Mouse (Mus musculus) retina, postnatal 7 days (tissue): ENCODE measurements around the gene Mall.

Source experiments
- DNase-seq: peaks from one replicate; pipeline ENCODE4 v3.0.0-alpha.2; 2012; ENCODE audit warnings: low read depth, low spot score

Gene Mall

DNA sequence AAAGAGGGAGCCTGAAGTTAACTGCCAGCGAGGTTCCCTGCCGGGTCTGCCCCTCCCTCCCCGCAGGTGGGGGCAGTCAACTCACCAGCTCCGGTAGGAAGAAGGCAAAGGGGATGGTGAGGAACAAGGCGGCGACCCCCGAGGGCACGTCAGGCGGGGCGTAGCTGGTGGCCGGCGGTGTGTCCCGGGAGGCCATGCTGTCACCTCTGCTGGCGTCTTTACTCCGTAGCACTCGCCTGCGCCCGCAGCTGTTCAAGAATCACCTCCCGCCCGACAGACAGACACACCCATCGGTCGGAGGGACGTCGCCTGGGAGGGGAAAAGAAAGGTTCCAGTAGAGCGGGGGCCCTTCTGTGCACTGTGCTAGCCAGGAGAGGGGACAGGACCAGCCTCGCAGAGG, at the start of gene Mall:
Gene Mall (minus strand): TSS at position 262 of the 400 bp plus-strand sequence.
- DNase-seq = no peak

GRCm38 (mm10) chr2:127778451-127778850, 48.7 kb upstream of the Mall start:
- DNase-seq = no peak

DNA sequence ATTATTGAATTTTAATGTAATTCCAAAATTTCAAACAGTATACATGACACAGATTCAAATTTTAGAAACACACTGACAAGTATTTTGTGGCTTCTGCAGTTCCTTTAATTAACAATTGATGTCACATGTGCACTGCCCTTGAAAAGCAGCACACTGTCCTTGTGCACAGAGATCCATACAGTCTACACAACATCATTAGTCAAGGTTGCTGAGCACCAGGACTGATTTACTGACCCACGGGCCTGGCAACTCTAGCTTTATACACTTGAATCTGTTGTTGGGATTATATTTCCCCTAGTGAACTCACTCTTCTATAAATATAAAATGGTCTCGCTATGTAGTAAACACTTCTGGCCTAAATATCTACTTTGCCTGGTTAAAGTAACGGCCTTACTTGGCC, 45.3 kb upstream of the Mall start:
- DNase-seq = no peak

DNA sequence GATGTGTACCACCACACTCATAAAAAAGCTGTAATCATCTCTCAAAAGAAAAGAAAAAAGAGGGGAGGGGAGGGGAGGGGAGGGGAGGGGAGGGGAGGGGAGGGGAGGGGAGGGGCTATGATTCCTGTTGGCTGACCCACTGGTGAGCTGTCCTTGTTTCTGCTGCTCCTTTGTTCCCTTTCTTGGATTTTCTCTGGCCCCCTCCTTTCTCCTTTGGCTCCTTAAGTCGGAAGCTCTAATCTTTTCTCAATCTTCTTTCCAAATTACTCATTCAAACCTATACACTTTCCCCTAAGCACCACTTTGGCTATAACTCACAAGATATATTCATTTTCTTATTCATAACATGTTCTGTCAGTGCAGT, 44.8 kb upstream of the Mall start:
- DNase-seq = no peak

DNA sequence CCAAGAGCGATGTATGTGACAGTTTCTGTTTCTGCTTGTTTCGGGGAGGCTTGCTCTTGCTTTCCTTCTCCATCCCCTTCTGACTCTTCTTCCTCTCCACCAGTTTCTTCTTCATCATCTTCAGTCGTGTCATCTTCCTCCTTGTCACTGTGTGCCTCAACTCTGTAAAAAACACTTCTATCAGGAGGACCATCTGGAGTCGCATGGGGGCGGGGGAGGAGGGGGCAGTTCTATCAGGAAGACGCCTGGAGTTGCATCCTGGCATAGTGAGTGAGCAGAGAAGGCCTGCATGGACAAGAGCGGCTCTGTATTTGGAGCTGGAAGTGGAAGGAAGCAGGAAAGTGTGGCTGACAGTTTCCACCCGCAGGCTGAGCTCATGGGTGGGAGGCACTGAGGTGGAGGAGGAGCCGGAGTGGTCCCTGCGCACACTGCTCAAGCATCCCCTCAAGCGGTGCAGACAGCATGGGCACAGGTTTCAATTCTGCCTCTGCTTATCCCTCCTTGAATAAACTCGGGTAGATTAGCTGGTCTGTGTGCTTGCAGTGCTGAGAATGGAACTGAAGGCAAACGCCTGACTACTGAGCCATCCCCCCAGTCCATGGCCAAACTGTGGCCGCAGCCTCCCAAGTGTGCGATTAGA, 44.3 kb upstream of the Mall start:
- DNase-seq = no peak

- no peak for DNase-seq
Measured at GRCm38 (mm10) chr2:127761587-127761986, 31.9 kb upstream of the Mall start.

DNA sequence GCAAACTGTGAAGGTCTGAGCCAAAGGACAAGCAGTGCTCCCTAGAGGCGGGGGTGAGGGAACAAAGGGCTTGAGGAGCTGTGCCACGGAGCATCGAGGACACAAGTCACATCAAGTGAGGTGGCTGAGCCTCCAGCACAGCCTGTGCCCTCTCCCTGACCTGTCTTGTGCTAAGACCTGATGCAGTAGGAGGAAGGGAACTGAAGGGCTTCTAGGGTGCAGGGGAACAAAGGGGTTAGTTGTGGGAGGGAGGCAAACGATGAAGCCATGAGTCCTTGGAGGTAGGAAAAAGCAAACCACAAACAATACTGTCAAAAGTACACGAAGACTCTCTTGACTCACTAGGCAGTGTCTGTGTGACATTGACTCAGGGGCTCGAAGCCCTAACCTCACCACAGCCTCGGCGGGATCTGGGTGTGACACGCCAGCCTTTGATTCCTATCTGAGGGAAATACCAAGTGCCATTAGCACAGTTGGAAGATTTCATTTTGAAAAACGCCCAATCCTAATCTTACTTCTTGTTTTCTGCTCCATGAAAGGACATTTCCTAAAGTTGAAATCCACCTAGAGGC, 30.8 kb upstream of the Mall start:
- no peak for DNase-seq

DNA sequence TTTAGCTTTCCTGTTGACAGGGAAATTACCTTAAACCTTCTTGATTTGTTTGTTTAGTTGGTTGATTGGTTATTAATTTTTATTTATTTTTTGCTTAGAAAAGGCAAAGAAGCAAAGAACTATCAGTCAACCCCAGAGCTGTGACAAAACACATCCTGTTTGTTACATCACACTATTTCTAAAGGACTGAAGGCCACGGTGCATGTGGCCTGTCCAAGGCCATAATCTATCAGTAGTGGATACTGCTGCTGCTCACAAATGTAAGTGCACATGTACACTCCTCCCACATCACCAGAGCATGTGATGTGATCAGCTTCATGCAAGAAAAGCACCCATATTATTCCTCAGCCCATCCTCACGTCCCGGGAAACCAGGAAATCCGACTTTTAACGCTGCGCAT, 30.3 kb upstream of the Mall start:
- no peak for DNase-seq

DNA sequence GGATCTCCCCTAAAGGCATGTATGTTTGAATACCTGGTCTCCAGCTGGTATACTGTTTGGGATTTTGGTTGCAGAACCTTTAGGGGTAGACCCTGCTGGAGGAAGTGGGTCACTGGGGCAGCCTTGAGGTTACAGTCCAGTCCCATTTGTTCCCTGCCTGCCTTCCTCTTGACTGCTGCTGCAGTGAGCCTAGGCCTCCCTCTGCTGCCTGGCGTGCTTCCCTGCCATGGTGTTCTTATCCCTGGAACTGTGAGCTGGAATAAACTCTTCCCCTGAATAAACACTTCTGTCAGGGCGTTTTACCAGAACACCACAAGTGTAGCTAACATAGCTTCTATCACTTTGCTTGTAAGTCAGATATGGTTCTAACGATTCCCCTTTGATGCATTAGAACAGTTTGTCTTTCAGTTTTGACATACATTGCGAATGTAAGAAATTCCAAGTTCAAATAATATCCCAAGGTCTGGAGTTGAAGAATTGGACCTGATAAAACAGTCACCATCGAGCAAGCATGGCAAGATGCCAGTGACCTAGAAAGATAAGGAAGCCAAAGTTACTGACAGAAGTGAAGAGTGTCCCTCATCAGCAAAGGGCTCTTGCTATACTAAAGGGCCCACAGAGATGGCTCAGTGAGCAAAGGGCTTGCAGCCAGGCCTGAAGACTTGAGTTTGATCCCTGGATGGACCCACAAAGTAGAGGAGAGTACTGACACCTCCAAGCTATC, 29.6 kb upstream of the Mall start:
- no peak for DNase-seq

DNA sequence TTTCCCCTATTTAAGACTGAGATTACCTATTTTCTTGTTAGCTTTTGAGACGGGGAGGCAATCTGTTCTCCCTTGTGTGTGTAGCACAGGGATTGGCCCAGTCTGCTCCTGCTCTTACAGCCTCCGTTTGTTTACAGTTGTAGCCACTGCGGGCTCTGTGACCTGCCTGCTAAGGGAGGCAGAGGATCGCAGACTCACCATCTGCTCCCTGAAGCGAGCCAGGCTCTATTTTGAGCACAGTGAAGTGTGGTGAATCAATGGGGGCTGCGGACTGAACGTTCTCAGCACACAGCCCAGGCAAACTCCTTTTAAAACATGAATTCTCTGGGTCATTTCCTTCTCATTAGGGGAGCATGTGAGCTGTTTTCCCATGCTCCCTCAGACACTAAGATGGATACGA, 27.4 kb upstream of the Mall start:
- peak; percentile 14 for DNase-seq

GRCm38 (mm10) chr2:127754113-127754512, 24.4 kb upstream of the Mall start:
- no peak for DNase-seq

DNA sequence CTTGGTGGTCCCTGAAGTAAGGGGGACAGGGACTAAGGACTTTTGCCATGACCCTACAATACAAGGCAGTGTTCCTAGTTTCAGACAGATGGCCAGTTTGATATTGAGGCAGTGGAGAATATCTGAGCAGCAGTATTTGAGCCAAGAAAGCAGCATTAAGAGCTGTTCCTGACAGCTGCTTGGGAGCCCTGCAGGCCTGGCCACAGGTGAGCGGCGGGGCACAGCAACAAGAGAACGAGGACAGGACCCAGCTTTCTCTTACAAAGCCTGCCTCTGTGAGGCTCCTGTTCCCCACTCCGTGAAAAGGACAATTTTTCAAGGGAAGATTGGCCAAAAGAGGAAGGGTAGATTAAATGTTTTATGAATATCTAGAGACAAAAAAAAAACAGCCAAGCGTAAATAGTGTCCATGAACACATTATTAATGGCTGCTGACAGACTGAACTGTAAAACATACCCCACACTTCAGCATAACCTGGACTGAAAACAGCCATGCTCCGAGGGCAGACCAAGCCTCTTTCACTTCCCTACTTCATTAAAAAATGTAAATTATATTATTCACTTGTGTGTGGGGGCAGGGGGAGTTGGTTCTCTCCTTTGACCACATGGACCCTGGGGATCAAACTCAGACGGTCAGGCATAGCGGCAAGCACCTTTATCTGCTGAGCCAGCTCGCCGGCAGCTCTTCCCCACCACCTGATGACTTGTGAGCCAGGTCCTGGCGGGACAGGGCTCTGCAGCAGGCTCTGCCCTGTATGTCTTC, 22.3 kb upstream of the Mall start:
- no peak for DNase-seq

GRCm38 (mm10) chr2:127749376-127749775, 19.6 kb upstream of the Mall start:
- DNase-seq = no peak

DNA sequence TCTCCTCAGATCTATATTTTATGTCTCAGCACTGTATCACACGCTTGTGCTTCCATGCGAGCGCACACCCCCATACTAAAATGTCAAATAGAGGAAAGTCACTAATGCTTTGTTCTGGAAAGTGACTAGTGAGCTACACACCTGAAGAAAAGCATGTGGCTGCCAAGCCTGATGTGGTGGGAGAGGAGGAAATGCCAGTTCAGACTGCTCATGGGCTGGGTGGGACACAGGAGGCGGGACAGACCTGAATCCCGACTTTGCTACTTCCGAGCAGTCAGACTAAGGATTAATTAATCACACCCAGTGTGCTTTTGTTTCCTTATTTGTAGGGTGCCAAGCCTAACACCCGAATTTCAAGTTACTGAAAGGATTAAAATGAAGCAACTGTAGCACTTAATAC, 18.6 kb upstream of the Mall start:
- DNase-seq = no peak

- no peak for DNase-seq
Measured at GRCm38 (mm10) chr2:127742637-127743036, 12.9 kb upstream of the Mall start.

GRCm38 (mm10) chr2:127740756-127741519, 11.2 kb upstream of the Mall start:
- DNase-seq = no peak

GRCm38 (mm10) chr2:127737885-127738284, 8.2 kb upstream of the Mall start:
- no peak for DNase-seq

GRCm38 (mm10) chr2:127736631-127737209, 7.0 kb upstream of the Mall start:
- no peak for DNase-seq

DNA sequence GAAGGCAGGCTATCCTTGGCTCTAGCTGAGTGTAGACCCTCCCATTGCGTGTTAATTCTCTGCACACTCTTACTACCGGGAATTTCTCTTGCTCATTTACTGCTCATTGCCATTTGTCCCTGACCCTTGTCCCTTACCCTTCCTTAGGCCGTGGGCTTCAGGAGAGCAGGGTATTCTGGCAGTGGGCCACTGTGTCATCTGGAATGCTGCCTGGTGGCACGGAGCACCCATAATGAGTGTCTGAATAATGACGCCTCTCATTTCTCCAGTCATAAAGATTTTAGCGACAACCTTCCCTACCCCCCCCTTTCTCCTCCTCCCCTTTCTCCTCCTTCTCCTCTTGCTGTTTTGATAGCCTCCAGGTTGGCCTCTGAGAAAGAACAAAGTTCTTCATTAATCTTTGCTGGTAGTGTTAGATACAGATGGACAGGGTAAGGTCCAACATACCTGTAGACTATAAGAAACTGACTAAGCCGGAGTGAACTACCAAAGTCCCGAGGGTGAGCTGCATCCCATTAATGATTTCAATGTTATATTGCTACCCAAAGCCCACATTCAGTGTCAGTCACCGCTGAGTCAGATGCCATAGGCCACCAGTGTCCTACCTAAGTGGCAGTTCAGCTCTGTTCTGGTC, 5.9 kb upstream of the Mall start:
- no peak for DNase-seq

DNA sequence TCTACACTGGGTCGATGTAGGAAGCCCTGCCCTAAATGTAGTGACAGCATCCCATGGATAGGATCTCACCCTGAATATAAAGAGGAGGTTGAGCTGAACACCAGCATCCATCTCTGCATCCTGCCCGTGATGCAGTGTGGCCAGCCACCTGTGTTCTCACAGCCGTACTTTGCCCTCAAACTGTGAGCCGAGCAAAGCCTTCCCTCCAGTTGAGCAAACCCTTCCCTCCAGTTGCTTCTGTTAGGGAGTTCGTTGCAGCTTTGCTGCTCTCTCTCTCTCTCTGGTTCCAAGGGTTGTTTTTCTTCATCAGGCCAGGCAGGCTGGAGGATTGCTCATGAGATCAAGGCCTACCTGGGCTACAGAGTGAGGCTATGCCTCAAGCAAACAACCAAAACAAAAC, 5.2 kb upstream of the Mall start:
- DNase-seq = no peak
